Mouse (Mus musculus) Muller cell, postnatal 12 days (primary cell): ENCODE results near the gene Ntm.
A peak's percentile ranks its signal among the peaks of the same experiment; 100 is the strongest.

ENCODE experiments used
- DNase-seq: peaks from one replicate; pipeline ENCODE4 v3.0.0-alpha.2; 2015; ENCODE audit errors: inconsistent ontology term

Gene Ntm

DNA sequence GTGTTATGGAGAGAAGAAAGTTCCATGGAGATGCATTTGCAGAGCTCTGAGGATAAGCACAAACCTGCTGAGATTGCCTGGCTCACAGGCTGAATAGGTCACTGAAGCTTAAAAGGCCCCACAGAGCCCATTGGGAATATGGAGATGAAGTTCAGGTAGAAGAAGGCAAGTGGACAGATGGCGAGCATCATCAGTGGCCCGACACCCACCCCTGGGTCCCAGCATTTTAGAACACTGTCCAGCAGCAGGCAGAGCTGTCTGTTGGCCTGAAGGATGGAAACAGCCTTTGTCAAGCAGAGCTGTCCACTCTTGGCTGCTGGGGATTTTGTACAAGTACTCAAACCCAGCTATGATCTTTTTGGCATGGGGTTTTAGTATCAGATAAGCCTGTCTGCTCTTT is 722.1 kb downstream of the Ntm start:
- no peak for DNase-seq

GRCm38 (mm10) chr9:29238973-29239372 is 724.0 kb downstream of the Ntm start:
- DNase-seq, result peak; percentile 24

GRCm38 (mm10) chr9:29236752-29237151 is 726.2 kb downstream of the Ntm start:
- no peak for DNase-seq

DNA sequence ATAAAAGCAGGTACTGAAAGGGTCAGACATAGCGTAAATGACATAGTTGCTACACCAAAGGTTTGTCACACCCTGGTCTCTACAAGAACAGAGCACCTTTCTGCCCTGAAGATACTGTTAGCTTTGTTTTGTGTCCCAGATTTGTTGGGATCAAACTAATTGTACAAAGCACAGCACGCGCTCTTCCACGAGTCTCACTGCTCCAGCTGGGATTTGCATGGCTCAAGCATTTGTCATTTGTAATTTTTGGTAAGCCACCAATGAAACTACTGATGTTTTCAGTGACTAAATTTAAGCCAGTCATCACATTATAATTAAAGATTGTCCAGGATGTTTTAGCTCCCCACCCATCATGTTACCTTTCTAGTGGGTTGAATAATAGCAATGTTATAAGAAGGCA is 735.2 kb downstream of the Ntm start:
- DNase-seq, result no peak

DNA sequence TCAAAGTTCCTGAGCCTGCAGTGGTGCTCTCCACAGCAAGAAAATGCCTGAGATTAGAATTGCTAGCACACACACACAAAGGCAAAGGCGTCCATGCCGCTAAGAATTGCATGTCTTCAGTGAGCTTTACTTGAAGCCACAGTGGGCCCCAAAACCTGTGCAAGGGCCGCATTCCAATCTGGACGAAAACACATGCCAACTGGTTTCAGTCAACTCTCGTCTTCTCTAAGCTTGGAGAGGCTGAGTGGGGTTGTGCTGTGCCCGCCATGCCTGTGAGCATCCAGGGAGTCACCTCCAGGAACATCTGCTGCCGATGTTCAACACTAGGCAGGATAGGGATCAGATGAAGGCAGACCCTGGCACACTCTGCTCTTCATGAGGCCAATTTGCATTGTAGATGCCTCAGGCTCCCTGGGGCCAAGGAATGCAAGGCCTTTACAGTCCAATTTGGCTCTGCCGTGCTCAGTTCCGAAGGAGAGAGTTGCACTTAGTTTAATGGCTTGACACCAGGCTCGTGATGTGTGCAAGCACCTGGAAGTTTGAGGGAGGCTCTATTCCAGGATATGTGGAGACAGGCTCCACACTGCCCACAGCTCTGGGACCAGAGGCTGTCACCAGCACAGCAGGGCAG is 739.9 kb downstream of the Ntm start:
- peak; percentile 64 for DNase-seq

DNA sequence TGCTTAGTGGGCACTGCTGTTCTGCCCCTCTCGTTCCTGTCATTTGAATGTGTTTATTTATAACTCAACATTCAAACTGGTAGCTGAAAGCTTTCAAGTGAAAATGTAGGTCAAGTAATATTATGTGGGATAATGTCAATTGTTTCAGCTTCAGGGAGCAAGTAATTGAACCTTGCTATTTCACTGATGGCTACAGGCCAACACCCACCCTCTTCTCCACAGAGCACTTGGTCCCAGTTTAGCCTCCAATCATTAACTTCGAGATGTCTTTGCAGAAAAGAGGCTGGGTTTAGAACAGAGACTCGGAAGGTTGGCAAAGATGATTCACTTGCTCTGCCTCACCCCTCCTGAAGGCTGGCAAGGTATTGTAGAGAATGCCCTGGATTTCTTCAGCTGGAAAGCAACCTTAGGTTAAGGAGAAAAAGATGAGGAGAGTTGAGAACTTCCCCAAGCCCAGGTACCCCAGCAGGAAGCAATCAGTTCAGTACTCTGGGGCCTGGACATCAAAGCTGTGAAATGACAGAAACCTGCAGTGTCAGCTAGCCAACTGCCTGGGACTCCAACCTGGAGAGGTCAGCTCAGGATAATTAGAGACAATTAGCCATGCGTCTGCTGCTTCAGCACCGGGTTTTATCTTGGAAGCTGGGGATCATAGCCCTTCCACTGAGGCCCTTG is 741.9 kb downstream of the Ntm start:
- peak; percentile 40 for DNase-seq

DNA sequence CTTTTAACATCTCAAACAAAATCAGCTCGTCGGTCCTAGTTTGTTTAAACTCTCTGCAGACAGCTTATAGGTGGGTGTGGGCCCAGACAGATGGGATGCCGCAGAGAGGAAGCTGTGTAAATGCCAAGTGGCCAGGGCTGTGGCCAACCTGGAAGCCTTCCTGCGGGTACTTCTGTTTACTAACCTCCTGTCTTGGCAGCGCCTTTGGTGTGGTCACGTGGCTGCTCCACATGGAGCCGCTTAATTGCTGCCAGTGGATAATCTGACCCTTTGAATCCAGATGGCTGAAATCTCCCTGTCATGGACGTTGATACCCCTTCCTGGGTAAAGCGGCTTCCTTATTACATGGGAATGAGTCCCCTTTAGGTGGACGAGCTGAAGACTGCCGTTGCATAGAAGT is 742.4 kb downstream of the Ntm start:
- DNase-seq, result peak; percentile 81

GRCm38 (mm10) chr9:29217951-29218350 is 745.0 kb downstream of the Ntm start:
- no peak for DNase-seq

DNA sequence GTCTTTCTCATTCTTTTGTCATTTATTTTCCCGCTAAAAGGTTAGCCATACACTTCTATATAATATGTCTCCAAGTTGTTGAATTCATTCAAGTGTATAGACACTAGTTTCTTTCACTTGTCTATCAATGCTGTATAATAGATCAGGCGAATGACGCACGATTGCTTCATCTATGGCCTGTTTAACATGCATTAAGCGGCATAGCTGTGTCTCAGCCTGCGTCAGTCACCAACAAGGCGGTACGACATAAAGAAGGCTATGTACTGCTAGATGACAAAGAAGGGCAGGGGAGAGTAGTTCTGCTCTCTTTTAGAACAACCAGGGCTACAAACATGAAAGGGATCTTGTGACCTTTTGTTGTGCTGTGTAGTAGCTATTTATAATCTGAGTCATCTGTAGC is 746.4 kb downstream of the Ntm start:
- peak; percentile 47 for DNase-seq

- DNase-seq, result no peak
Measured at GRCm38 (mm10) chr9:29215796-29216195, 747.1 kb downstream of the Ntm start.

GRCm38 (mm10) chr9:29215241-29215640 is 747.7 kb downstream of the Ntm start:
- no peak for DNase-seq

DNA sequence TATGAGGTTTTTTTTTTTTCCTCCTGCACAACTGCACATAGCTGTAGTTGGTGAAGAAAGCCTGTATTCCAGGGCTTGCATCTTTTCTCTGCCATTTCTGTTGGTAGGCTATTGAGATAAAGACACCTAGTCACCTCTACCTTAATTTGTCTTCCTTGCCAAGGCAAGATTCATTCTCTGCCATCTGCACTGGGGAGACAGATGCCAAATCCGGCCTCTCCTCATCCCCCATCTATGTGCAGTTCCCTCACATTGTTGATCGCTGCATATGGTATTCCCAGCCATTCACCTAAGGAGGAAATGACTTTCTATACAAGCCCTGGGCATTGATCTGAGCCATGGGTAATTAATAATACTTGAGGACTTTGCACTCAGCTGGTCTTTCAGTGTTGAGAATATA is 753.7 kb downstream of the Ntm start:
- no peak for DNase-seq

DNA sequence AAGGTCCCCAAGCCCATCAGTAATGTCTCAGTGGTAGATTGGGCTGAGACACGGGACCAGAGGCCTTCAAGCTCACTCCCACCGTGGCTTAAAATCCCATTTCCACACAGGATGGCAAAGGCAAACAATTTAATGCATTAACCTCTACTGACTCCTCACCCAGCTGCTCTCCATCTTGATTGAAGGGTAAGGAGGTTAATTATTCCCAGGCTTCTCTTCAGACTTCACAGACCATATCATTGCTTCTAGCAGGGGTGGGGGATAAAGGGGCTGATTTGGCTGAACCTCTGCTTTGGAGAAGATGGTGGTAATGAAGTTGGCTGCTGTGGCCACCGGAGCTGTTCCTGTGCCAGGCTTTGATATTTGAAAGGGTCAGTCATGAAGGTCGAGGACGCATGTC is 754.8 kb downstream of the Ntm start:
- DNase-seq, result no peak

GRCm38 (mm10) chr9:29205680-29206079 is 757.3 kb downstream of the Ntm start:
- DNase-seq, result no peak

DNA sequence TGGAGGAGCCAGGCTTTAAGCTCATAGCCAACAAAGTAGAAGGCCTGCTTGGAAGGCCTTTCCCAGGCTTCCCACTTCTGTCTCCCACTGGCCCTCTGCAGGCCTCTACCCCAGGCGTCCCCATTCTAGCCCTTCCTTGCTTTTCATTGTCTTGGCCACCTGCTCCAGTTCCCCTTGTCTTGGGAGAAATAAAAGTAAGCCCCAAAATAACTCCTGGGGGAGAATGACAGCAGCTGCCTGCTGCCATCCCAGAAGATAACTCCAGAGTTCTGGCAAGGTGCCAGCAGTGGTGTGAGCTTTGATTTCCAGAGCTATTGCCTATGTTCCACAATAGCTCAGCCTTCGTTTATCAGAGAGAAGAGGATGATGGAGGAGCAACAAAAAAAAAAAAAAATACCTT is 760.7 kb downstream of the Ntm start:
- no peak for DNase-seq

DNA sequence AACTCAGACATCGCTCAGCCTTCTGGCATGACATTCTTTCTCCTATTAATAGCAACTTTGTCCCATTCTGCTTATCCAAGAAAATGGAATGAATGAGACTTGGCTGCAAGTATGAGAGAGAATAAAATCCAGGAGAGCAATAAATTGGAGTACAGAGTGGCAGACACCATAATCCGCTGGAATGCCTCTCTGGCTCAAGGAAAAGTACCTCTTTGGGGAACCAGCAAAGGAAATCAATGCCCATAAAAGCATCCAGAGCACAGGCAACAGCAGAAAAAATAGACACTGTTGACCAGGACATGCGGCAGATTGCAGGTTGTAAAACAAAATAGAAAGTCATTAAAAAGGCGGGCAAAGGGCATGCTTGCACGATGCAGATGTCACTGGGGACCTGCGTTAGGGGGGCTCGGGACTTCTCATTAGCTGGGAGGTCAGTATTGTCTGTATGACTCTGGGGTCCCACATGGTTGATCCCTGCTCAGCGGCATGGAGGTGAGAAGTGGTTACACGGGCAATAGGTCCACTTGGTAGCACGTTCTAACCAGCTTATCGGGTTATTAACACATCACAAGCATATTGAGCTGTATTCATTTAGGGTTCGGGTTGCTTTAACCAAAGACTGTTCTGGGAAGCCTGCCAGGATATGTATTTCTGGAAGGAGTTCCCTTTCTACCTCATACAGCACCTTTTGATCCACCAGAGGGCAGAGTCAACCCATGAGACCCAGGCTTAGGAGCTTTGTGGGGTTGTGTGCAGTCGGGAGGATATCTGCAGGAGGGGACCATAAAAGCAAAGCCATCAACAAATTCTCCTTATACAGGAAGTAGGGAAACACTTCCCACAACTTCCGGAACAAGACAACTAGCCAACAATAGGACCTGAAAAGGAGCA is 761.5 kb downstream of the Ntm start:
- peak; percentile 65 for DNase-seq

DNA sequence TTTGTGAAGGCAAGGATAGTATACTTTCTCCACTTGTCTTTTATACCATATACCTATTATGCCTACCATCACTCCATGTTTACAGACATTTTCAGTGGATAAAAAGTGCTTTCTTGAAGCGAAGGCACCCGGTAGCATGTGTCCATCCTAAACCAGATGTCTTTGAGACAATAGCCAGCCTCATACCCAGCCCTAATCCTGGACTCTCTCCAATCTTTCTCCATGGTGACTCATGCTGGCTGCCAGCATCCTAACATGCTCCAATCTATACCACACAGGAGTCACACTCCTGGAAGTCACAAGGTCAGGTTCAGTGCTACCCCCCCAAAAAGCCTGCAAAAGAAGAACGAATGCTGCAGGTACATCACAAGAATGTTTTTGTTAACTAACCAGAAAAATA is 765.9 kb downstream of the Ntm start:
- DNase-seq, result peak; percentile 23

GRCm38 (mm10) chr9:29194265-29194664 is 768.7 kb downstream of the Ntm start:
- DNase-seq, result no peak

DNA sequence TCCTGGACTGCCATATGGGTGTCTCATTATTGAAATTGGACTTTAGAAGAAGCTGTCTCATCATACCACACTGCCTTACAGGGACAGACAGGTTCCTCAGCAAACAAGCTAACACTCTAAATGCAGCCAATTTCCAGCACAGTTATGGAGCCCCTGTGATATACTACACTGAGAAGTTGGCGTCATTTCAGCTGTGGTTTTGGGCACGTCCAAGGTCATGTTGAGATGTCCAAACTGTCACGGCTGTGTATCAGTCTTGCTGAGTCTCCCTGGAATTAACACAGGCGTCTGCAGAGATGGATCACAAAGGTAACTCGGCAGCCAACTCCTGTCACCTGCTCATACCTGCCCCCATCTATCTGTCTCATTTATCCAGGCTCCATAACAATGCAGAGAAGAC is 779.9 kb downstream of the Ntm start:
- DNase-seq, result no peak

- no peak for DNase-seq
Measured at GRCm38 (mm10) chr9:29181661-29182060, 781.3 kb downstream of the Ntm start.

GRCm38 (mm10) chr9:29165731-29166130 is 797.2 kb downstream of the Ntm start:
- no peak for DNase-seq

GRCm38 (mm10) chr9:29161059-29161642 is 801.8 kb downstream of the Ntm start:
- no peak for DNase-seq
